Mouse (Mus musculus): Measurements from ENCODE around the gene Lrrc4b.

DNA sequence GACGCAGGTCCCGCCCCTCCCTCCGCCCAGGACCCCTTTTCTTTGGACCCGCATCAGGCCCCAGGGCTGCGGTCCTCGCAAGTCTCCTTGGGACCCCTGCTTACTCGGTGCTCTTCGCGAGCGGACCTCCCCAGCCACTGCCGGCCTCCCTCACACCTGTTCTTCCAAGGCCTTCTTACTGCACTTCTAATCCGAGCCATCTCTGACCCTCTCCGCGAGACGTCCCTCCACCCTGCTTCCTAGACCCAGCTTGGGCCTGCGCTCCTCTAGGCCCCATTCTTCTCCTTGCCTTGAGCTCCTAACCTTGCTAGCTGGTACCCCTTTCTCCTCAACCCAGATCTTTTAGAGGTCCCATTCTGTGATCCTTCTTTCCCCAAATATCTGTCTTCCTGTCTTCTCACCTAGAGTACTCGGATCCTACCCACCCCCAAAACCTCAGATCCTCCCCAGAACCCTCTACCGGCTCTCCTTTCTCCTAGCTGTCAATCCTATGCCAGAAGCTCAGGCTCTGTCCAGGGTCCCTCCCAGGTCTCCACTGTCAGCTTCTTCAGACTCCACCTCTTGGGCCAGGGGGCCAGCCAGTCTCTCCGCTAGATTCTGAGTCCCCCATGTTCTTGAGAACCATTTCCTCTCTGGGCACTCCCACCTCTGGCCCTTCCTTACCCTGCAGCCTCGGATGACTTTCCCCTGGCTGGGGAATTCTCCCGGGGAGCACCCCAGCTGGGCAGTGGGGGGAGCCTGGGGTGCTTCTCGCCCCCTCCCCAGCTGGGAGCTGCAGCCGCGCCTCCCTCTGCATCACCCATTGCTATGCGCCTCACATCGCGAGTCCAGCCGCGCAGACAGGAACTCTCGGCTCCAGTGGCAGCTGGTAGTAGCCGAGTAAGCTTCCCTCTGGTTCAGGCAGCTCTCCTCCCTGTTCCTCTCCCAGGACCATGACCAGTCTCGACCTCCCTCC lies 993 bp downstream of the Lrrc4b start:
- no peak for TF ChIP-seq POLR2A (IDR thresholded peaks at IDR 0.05; ENCODE audit: insufficient read length, low read depth)
- no peak for TF ChIP-seq E2F4 (IDR thresholded peaks at IDR 0.05; ENCODE audit: insufficient read depth)
